In the genomic region with DNA sequence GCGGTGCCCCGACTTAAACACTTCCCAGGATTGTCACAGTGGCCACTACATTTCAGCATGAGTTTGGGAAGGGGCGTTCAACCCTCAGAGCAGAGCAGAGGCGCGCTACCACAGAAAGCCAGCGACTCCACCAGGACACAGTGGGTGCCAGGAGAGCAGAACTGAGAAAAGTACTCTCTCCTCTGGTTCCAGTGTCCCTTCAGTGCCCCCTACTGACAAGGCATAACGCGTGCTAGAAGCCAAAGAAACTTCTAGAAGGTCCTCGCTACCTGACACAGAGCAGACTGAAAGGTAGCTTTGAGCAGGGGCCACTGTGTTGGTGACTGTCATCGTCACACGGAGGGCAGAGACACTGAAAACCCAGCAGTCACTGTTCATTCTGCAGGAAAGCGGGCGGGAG, we compare ENCODE assay signal across 13 mouse cellular contexts. TPM values are rescaled to one million over a fixed set of nuclear protein-coding genes. Genes with fewer than 3 reads are reported as not detected.
DNase-seq lines count a peak whose midpoint lies in the region; ATAC-seq and TF ChIP-seq lines count a peak whose summit lies in the region.
"Had no signal": no experiment of that assay in that cellular context is flagged by ENCODE, and none has a peak within 500 bp of the region (broad histone marks: within the 10 kb centered on the region; RNA-seq: fewer than 3 reads in every experiment).

No protein-coding gene starts in this region.

- no peak for TF ChIP-seq EP300 in liver, postnatal 0 days (IDR thresholded peaks at IDR 0.05; ENCODE audit: low read depth)
- TF ChIP-seq EP300 in ES-Bruce4 (IDR thresholded peaks at IDR 0.05; ENCODE audit: insufficient read depth, low read depth, low read length): no peak

- no peak overlapping the region for H3K4me3 ChIP-seq in liver, postnatal 0 days (ENCODE audit: low read depth, low read length)
- H3K4me3 ChIP-seq in liver, embryonic 12.5 days: no peak overlapping the region
- no peak overlapping the region for H3K4me3 ChIP-seq in ES-Bruce4 (ENCODE audit: low read depth, low read length)
- H3K4me3 ChIP-seq in bone marrow, adult 2 months (replicated peaks; ENCODE audit: control insufficient read depth, low read depth, low read length): no peak overlapping the region
- H3K4me3 ChIP-seq: forebrain, embryonic 10.5 days; hindbrain, embryonic 13.5 days; limb, embryonic 15.5 days; neural tube, embryonic 12.5 days had no signal

- no peak for ATAC-seq in liver, postnatal 0 days
- ATAC-seq in liver, embryonic 12.5 days: no peak

- H3K9ac ChIP-seq in liver, postnatal 0 days (replicated peaks): no peak overlapping the region
- no peak overlapping the region for H3K9ac ChIP-seq in liver, embryonic 12.5 days
- no peak overlapping the region for H3K9ac ChIP-seq in ES-Bruce4 (ENCODE audit: low read depth, poor library complexity, severe bottlenecking)
- H3K9ac ChIP-seq: hindbrain, embryonic 13.5 days; limb, embryonic 15.5 days; neural tube, embryonic 12.5 days had no signal

- intact Hi-C loops in heart, postnatal 10 days (cut with DNase I): no loop called here

- TF ChIP-seq POLR2A in ES-Bruce4 (IDR thresholded peaks at IDR 0.05; ENCODE audit: insufficient read depth, low read length): no peak
- TF ChIP-seq POLR2A in bone marrow, adult 2 months (IDR thresholded peaks at IDR 0.05; ENCODE audit: borderline replicate concordance, control insufficient read depth, low read depth, low read length): no peak

- peak; percentile 38 for TF ChIP-seq CTCF in liver, postnatal 0 days (IDR thresholded peaks at IDR 0.05; ENCODE audit: low read depth)
- TF ChIP-seq CTCF in ES-Bruce4 (IDR thresholded peaks at IDR 0.05; ENCODE audit: low read depth, low read length): peak; percentile 29
- 0 out of 2 replicates have a peak, but pooled peaks have one; percentile 19 for TF ChIP-seq CTCF in bone marrow, adult 2 months (IDR thresholded peaks at IDR 0.05; ENCODE audit: control insufficient read depth, insufficient read depth, low read length)

- no peaks in the 10 kb centered on the region for H3K36me3 ChIP-seq in liver, postnatal 0 days (replicated peaks; ENCODE audit: insufficient read depth, low read length)
- H3K36me3 ChIP-seq in liver, embryonic 12.5 days: no peaks in the 10 kb centered on the region
- no peaks in the 10 kb centered on the region for H3K36me3 ChIP-seq in ES-Bruce4 (ENCODE audit: control insufficient read depth, insufficient read depth, low read length, poor library complexity, severe bottlenecking)
- H3K36me3 ChIP-seq: forebrain, embryonic 10.5 days; hindbrain, embryonic 13.5 days; limb, embryonic 15.5 days; neural tube, embryonic 12.5 days had no signal

- peak; percentile 9 to 30 for DNase-seq in heart, postnatal 10 days
- no peak for DNase-seq in heart, adult 8-10 months (ENCODE audit: low spot score)
- DNase-seq in liver, postnatal 0 days: no peak
- no peak for DNase-seq in yolk sac, embryonic 10.5 days (ENCODE audit: low spot score)
- DNase-seq: gastrocnemius, postnatal 36 days; kidney, postnatal 25 days had no signal

- no peaks in the 10 kb centered on the region for H3K9me3 ChIP-seq in liver, postnatal 0 days (ENCODE audit: low read length)
- 0 out of 2 replicates have a peak, but pooled peaks cover 3% of the 10 kb centered on the region for H3K9me3 ChIP-seq in liver, embryonic 12.5 days (replicated peaks)
- H3K9me3 ChIP-seq in ES-Bruce4 (replicated peaks; ENCODE audit: control insufficient read depth, insufficient read depth, low read length, poor library complexity, severe bottlenecking): no peaks in the 10 kb centered on the region
- H3K9me3 ChIP-seq: limb, embryonic 15.5 days; neural tube, embryonic 12.5 days had no signal

- WGBS in liver, postnatal 0 days (ENCODE audit: insufficient replicate concordance): 83% methylated on average over 13 of the region's 13 CpGs
- WGBS in liver, embryonic 12.5 days (ENCODE audit: insufficient replicate concordance): 71% methylated on average over 13 of the region's 13 CpGs
- whole genome bisulfite sequencing in bone marrow, adult 2 months: 78% methylated on average over 13 of the region's 13 CpGs

- H3K27ac ChIP-seq in liver, postnatal 0 days (ENCODE audit: low read depth): no peak overlapping the region
- H3K27ac ChIP-seq in liver, embryonic 12.5 days: no peak overlapping the region
- no peak overlapping the region for H3K27ac ChIP-seq in ES-Bruce4 (ENCODE audit: insufficient read depth, low read length)
- H3K27ac ChIP-seq in bone marrow, adult 2 months (ENCODE audit: control insufficient read depth, insufficient read depth, low read depth, low read length, poor library complexity): no peak overlapping the region
- H3K27ac ChIP-seq: forebrain, embryonic 10.5 days; hindbrain, embryonic 13.5 days; limb, embryonic 15.5 days; neural tube, embryonic 12.5 days had no signal

- H3K4me1 ChIP-seq in liver, postnatal 0 days (ENCODE audit: insufficient read depth): no peaks in the 10 kb centered on the region; the same call in 1 of the 2 replicates
- no peaks in the 10 kb centered on the region for H3K4me1 ChIP-seq in liver, embryonic 12.5 days
- H3K4me1 ChIP-seq in ES-Bruce4 (ENCODE audit: control insufficient read depth, insufficient read depth, low read length): no peaks in the 10 kb centered on the region
- no peaks in the 10 kb centered on the region for H3K4me1 ChIP-seq in bone marrow, adult 2 months (ENCODE audit: control insufficient read depth, insufficient read depth, low read length)
- H3K4me1 ChIP-seq: hindbrain, embryonic 13.5 days; limb, embryonic 15.5 days; neural tube, embryonic 12.5 days had no signal

- H3K27me3 ChIP-seq in liver, postnatal 0 days (ENCODE audit: insufficient read depth, low read length): no peaks in the 10 kb centered on the region
- H3K27me3 ChIP-seq in liver, embryonic 12.5 days (replicated peaks): no peaks in the 10 kb centered on the region
- H3K27me3 ChIP-seq in ES-Bruce4 (ENCODE audit: control insufficient read depth, insufficient read depth, low read length, poor library complexity, severe bottlenecking): no peaks in the 10 kb centered on the region
- H3K27me3 ChIP-seq: hindbrain, embryonic 13.5 days; limb, embryonic 15.5 days; neural tube, embryonic 12.5 days had no signal

- no peak overlapping the region for H3K4me2 ChIP-seq in liver, postnatal 0 days (ENCODE audit: low read depth, low read length)
- no peak overlapping the region for H3K4me2 ChIP-seq in liver, embryonic 12.5 days
- H3K4me2 ChIP-seq: hindbrain, embryonic 13.5 days; limb, embryonic 15.5 days; neural tube, embryonic 12.5 days had no signal

RNA-seq across cellular contexts. Expression of a gene that starts 39.1 kb away (rescaled TPM):
- under 1 TPM; 0.12 to 0.67 TPM for total RNA-seq in heart, postnatal 10 days (2021)
- total RNA-seq in heart, adult 8-10 months (2022): under 1 TPM in 1 of 4 experiments, not detected in 3; 0.20 TPM
- polyA plus RNA-seq in liver, postnatal 0 days (2015; fragmentation: Nextera tagmentation; extraction: Ambion mirVana): 0.19 and 0.22 TPM in 2 replicates
- polyA plus RNA-seq in liver, embryonic 12.5 days (2016; fragmentation: Nextera tagmentation; extraction: Ambion mirVana): 0.25 and 0.38 TPM in 2 replicates
- polyA plus RNA-seq in ES-Bruce4 (2011; ENCODE audit: insufficient read depth, insufficient read length, low read depth, missing spikeins): not detected in 2 replicates
- not detected in 2 replicates for polyA plus RNA-seq in bone marrow, adult 2 months (2011; ENCODE audit: insufficient read depth, insufficient read length, low replicate concordance, missing spikeins)

Comparison
In these comparisons a context has a peak if more than half of its experiments do, and no peak if none do; other contexts are left out.
1. DNase-seq: peak in heart, postnatal 10 days (2 of 2); none in heart, adult 8-10 months (single experiment), liver, postnatal 0 days (single experiment) and yolk sac, embryonic 10.5 days (single experiment).
2. Peak in every context shown above with its lines, with median percentiles within 50 percentile points of each other: CTCF ChIP-seq.